Mouse (Mus musculus): ENCODE data around the gene Ubxn7.
A peak's percentile ranks its signal among the peaks of the same experiment; 100 is the strongest.
"Not testable (repeated sequence)": the region's sequence is repeated elsewhere in the genome, so short reads cannot be mapped to it uniquely, and the experiment has no call there.

The Ubxn7 gene

GRCm38 (mm10) chr16:32332040-32332555 lies at the start of gene Ubxn7:
TSS of gene Ubxn7 (plus strand) at chr16:32332257.
- peak; percentile 98 to 99 for DNase-seq

GRCm38 (mm10) chr16:32282608-32283007 lies 49.4 kb upstream of the Ubxn7 start:
- DNase-seq, result no peak

GRCm38 (mm10) chr16:32291821-32292220 lies 40.2 kb upstream of the Ubxn7 start:
- DNase-seq, result no peak

GRCm38 (mm10) chr16:32299617-32300016 lies 32.4 kb upstream of the Ubxn7 start:
- DNase-seq, result not testable (repeated sequence)

- DNase-seq, result no peak
These were observed 29.0 kb upstream of the Ubxn7 start for GRCm38 (mm10) chr16:32303046-32303445.

- no peak for DNase-seq
These were observed 28.2 kb upstream of the Ubxn7 start for GRCm38 (mm10) chr16:32303886-32304285.

- DNase-seq, result no peak
These were observed 20.1 kb upstream of the Ubxn7 start for GRCm38 (mm10) chr16:32311970-32312369.

- DNase-seq, result no peak
These were observed 19.7 kb upstream of the Ubxn7 start for GRCm38 (mm10) chr16:32312386-32312785.

GRCm38 (mm10) chr16:32312859-32313258 lies 19.2 kb upstream of the Ubxn7 start:
- DNase-seq, result no peak

- no peak for DNase-seq
These were observed 15.5 kb upstream of the Ubxn7 start for GRCm38 (mm10) chr16:32316601-32317000.

- DNase-seq, result no peak
These were observed 8.1 kb upstream of the Ubxn7 start for GRCm38 (mm10) chr16:32323953-32324352.

- no peak for DNase-seq
These were observed 984 bp upstream of the Ubxn7 start for GRCm38 (mm10) chr16:32330876-32331670.

GRCm38 (mm10) chr16:32332556-32333511 lies 777 bp downstream of the Ubxn7 start:
- peak; percentile 56 to 68 for DNase-seq

- DNase-seq, result no peak
These were observed 3.1 kb downstream of the Ubxn7 start for GRCm38 (mm10) chr16:32335146-32335545.

- no peak for DNase-seq
These were observed 4.1 kb downstream of the Ubxn7 start for GRCm38 (mm10) chr16:32336026-32336780.

- DNase-seq, result no peak
These were observed 4.9 kb downstream of the Ubxn7 start for GRCm38 (mm10) chr16:32337001-32337400.

- DNase-seq, result no peak
These were observed 8.4 kb downstream of the Ubxn7 start for GRCm38 (mm10) chr16:32340451-32340850.

GRCm38 (mm10) chr16:32345521-32345920 lies 13.5 kb downstream of the Ubxn7 start:
- DNase-seq, result no peak

- DNase-seq, result no peak
These were observed 18.7 kb downstream of the Ubxn7 start for GRCm38 (mm10) chr16:32350776-32351175.

GRCm38 (mm10) chr16:32363530-32363929 lies 31.5 kb downstream of the Ubxn7 start:
- DNase-seq, result no peak

GRCm38 (mm10) chr16:32371351-32371750 lies 39.3 kb downstream of the Ubxn7 start:
- peak; percentile 31 to 42 for DNase-seq

- DNase-seq, result no peak
These were observed 47.5 kb downstream of the Ubxn7 start for GRCm38 (mm10) chr16:32379575-32379974.

GRCm38 (mm10) chr16:32382901-32383300 lies 50.8 kb downstream of the Ubxn7 start:
- no peak for DNase-seq
